Mouse (Mus musculus): ENCODE results near the gene Galns. TPM values are rescaled to one million over a fixed set of nuclear protein-coding genes. Genes with fewer than 3 reads are reported as not detected.
A peak's percentile ranks its signal among the peaks of the same experiment; 100 is the strongest.

The Galns gene
- total RNA-seq, 2 experiments from 2014 or later, result 30.3 to 33.1 TPM

DNA sequence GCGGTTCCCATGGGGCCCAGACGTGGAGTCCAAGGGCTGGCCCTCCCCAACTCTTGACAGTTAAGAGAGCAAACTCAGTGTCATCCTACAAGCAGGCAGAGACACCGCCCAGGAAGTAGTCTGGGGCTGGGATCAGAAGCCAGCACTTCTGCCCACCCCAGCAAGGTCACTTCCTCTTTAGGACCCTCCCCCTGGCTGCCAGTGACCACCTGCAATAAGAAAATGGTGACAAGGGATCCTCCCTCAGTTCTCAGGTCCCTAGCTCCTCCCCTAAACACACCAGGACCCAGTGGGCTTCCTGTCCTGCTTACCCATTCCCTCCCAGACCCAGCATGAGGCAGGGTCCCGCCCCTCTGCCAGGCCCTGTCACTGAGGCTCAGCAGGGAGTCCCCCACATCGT is 63.4 kb downstream of the Galns start:
- peak; percentile 67 for ATAC-seq (replicated peaks; ENCODE audit: poor library complexity)

DNA sequence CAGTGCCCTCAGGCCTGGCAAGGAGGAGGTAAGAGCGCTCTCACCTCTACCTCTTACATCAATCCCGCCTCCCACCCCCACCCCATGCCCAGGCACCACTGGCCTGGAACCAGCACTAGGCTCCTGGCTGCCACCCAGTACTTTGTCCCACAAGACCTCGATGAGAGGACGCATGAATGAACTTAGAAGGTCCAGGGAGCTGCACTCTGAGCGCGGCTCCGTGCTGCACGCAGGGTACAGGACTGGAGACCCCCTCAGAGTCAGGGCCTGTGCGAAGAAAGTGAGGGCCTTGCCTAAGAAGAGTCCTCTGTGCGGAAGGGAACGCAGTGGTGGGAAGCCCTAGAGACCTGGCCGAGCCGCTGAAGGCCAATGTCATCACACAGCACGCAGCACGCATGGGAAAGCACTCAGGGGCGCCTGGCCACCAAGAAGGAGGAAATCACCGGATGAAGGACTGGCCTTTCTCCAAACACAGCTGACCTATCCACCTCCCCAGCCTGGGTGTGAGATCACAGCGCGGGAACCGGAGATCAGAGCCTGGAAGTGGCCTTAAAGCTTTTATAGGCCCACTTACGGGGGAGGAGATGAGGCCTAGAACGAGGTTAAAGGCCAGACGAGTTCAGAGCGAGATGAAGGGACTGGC is 64.3 kb downstream of the Galns start:
- ATAC-seq (replicated peaks; ENCODE audit: poor library complexity), result no peak

DNA sequence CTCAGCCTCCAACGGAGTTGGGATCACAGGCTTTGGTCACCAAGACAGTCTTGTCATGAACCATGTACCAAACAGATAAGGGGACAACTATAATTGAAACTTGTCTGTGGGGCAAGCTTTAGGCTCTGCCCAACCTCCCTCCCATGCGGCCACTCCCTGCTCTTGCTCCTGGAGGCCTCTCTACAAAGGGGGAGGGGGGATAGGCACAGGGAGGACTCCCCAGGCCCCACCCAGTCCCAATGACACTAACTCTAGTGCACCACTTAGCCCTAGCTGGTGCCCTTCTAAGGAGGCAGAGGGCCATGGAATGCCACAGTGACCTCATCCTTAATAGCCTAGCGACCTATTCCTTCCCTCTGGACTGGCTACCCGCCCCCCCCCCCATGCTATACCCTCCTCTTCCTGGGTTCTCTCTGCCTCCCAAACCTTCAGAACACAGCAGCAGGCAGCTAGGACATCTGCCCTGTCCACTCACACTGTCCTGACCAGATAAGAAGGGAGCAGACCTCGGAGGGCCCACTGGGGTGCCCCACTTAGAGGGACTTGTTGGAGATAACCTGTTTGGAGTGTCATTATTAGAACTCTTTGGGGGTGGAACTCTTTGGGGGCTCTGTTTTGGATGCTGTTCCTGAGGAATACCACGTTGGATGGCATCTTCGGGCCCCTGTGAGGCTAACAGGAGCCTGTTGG is 65.1 kb downstream of the Galns start:
- ATAC-seq (replicated peaks; ENCODE audit: poor library complexity), result peak; percentile 56

DNA sequence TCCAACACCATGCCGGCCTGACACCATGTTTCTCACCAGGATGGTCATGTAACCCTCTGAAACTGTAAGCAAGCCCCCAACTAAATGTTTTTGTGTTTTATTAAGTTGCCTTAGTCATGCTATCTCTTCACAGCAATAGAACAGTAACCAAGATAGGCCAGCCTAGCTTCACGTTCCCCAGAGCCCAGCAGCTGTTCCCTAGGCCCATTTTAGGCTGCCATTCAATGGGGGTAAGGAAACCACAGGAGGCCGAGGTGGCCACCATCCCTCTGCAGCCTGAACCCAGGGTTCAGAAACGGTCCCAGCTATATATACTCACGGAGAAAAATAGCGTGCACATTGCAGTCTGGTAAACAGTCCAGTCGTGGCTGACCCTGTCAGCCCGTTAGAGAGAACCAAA is 67.1 kb downstream of the Galns start:
- no peak for ATAC-seq (replicated peaks; ENCODE audit: poor library complexity)

DNA sequence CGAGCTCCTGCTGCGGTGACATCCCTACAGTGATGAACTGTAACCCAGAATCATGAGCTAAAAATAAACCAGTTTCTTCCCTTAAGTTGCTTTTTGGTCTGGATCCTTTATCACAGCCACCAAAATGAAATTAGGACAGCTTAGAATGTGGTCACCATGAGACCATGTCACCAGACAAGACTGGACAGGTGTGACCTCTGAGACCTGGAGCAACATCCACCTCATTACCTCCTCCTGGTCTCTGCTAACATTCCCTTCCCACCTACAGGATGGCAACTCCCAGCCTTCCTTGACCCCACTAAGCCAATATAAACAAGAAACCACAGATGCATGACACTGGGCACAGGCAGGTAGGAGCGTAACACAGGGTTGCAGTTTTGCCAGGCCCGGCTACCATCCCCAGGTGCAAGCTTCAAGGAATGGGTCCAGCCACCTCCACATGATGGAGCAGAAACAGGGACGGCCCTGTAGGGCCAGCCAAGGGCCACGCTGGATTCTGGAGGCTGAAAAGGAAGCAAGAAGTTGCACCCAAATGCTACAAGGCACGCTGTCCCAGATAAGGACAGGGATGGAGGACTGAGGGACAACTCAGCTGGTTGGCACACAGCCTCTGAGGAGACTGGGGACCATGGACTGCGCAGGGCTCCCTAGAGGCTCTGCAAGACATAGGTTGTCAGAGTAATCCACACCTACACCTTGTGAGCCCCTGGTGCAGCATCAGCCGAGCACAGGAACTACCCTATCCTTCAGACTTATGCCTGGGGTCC is 72.8 kb downstream of the Galns start:
- ATAC-seq (replicated peaks; ENCODE audit: poor library complexity), result peak; percentile 28; the same call in 1 of the 2 replicates

DNA sequence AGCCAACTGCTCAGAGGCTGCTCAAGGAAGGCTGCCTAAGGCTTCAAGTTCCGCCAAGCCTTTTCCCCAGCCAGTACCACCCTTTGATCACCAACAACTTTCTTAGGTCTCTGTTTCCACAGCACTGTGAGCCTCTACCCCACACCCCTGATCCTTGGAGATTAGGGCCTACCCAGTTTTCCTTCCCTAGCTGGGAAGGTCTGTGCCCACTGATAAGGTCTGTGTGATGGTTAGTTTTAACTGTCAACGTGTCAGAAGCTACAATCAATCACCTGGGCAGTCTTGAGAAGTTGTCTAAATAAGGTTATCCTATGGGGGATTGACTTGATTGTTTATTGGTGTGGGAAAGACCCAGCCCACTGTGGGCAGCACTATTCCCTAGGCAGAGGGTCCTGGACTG is 73.5 kb downstream of the Galns start:
- peak; percentile 92 for ATAC-seq (replicated peaks; ENCODE audit: poor library complexity)

DNA sequence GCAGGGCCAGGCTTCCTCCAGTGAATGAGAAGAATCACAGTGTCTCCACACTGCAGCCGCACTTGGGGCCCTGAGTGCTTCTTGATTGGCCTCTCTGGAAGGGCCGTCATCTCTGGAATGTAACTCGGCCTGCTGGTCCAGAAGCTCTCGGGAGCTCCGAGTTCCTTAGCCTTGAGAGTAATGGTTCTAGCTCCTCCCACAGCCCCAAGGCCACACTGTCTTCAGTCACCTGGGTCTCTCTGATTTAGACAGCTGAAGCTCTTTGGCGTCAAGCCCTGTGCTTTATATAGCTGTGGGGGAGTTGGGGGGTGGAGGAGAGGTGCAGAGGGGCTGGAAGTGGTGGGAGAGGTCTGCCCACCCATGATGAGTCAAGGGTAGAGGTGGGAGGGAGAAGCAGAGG is 74.2 kb downstream of the Galns start:
- no peak for ATAC-seq (replicated peaks; ENCODE audit: poor library complexity)

DNA sequence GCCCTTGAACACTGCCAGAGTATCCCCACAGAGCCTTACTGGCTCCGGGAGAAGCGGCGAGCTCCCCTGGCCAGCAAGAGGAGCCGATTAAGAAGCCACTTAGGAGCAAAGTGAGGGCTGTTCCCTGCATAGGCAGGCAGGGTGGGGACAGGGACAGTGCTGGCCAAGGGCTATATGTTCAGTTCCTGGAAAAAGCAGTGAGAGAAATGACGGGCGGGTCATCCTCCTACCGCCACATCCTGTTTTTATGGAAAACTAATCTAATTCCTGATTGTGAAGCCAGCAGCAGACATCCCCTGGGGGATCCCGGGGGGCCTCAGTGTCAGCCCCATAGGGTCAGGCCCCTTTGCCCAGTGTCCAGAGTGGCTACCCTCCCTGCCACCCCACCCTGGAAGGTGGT is 80.0 kb downstream of the Galns start:
- no peak for ATAC-seq (replicated peaks; ENCODE audit: poor library complexity)

DNA sequence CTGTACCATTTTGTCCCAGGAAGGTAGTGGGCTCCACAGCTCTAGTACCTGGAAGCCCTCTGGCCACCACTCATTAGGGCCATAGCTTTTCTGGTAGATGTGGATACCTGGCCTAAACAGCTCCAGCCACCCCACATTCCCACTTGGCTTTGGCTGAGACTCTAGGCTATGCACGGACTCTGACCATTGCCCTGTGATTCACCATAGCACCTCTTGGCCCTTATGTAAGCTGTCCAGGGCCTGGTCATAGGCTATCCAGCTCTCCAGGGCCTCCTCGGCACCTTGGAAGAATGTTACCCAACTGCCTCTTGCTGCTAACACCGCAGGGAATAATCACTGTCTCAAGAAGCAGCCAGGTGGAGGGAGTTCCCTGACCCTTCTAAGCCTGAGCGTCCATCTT is 82.1 kb downstream of the Galns start:
- no peak for ATAC-seq (replicated peaks; ENCODE audit: poor library complexity)

Other genes with a start within 250 kb of the Galns start
- 26.1 and 27.2 TPM in 2 replicates for gene Zc3h18, start 234.9 kb downstream of the Galns start, total RNA-seq (2015)
- gene Zc3h18, start 234.9 kb downstream of the Galns start, total RNA-seq (2017), result 55.6 and 67.3 TPM in 2 replicates
- not detected in 2 replicates for gene Il17c, start 189.4 kb downstream of the Galns start, total RNA-seq (2015)
- gene Il17c, start 189.4 kb downstream of the Galns start, total RNA-seq (2017), result not detected in 2 replicates
- gene Cyba, start 178.5 kb downstream of the Galns start, total RNA-seq (2015), result 123 and 166 TPM in 2 replicates
- 94.4 and 117 TPM in 2 replicates for gene Cyba, start 178.5 kb downstream of the Galns start, total RNA-seq (2017)
- 3.4 and 3.8 TPM in 2 replicates for gene Mvd, start 168.0 kb downstream of the Galns start, total RNA-seq (2015)
- 3.2 and 5.6 TPM in 2 replicates for gene Mvd, start 168.0 kb downstream of the Galns start, total RNA-seq (2017)
- 0.30 TPM in 1 of 2 replicates, not detected in the other for gene Snai3, start 150.7 kb downstream of the Galns start, total RNA-seq (2015)
- not detected in 2 replicates for gene Snai3, start 150.7 kb downstream of the Galns start, total RNA-seq (2017)
- gene Rnf166, start 135.4 kb downstream of the Galns start, total RNA-seq (2015), result 26.6 and 33.3 TPM in 2 replicates
- 32.8 and 33.2 TPM in 2 replicates for gene Rnf166, start 135.4 kb downstream of the Galns start, total RNA-seq (2017)
- 17.3 and 26.8 TPM in 2 replicates for gene Ctu2, start 135.3 kb downstream of the Galns start, total RNA-seq (2015)
- 11.2 and 14.9 TPM in 2 replicates for gene Ctu2, start 135.3 kb downstream of the Galns start, total RNA-seq (2017)
- gene Piezo1, start 60.1 kb downstream of the Galns start, total RNA-seq (2015), result 25.8 and 38.5 TPM in 2 replicates
- gene Piezo1, start 60.1 kb downstream of the Galns start, total RNA-seq (2017), result 15.5 and 22.3 TPM in 2 replicates
- gene Cdt1, start 43.4 kb downstream of the Galns start, total RNA-seq (2015), result 52.4 and 62.0 TPM in 2 replicates
- gene Cdt1, start 43.4 kb downstream of the Galns start, total RNA-seq (2017), result 40.8 and 49.6 TPM in 2 replicates
- 258 and 268 TPM in 2 replicates for gene Aprt, start 34.6 kb downstream of the Galns start, total RNA-seq (2015)
- 117 and 152 TPM in 2 replicates for gene Aprt, start 34.6 kb downstream of the Galns start, total RNA-seq (2017)
- 41.5 and 52.4 TPM in 2 replicates for gene Trappc2l, start 177 bp upstream of the Galns start, total RNA-seq (2015)
- gene Trappc2l, start 177 bp upstream of the Galns start, total RNA-seq (2017), result 18.0 and 27.9 TPM in 2 replicates
- 0.12 TPM in 1 of 2 replicates, not detected in the other for gene Pabpn1l, start 11.3 kb upstream of the Galns start, total RNA-seq (2015)
- gene Pabpn1l, start 11.3 kb upstream of the Galns start, total RNA-seq (2017), result not detected in 2 replicates
- 19.6 and 20.7 TPM in 2 replicates for gene Cbfa2t3, start 87.6 kb upstream of the Galns start, total RNA-seq (2015)
- 11.8 and 12.3 TPM in 2 replicates for gene Cbfa2t3, start 87.6 kb upstream of the Galns start, total RNA-seq (2017)
- gene Acsf3, start 164.0 kb upstream of the Galns start, total RNA-seq (2015), result 4.5 and 5.5 TPM in 2 replicates
- gene Acsf3, start 164.0 kb upstream of the Galns start, total RNA-seq (2017), result 5.7 and 6.6 TPM in 2 replicates
- not detected in 2 replicates for gene Cdh15, start 236.5 kb upstream of the Galns start, total RNA-seq (2015)
- gene Cdh15, start 236.5 kb upstream of the Galns start, total RNA-seq (2017), result not detected in 2 replicates